Mouse (Mus musculus) left cerebral cortex, adult 9 months (tissue): Measurements from ENCODE around the gene Cdadc1.
"Not testable (repeated sequence)": the region's sequence is repeated elsewhere in the genome, so short reads cannot be mapped to it uniquely, and the experiment has no call there.

ENCODE experiments used
- DNase-seq, 2 experiments: peaks; one replicate each; pipeline ENCODE4 v3.0.0; 2022; ENCODE audit warnings: low spot score in 2 of 2

The Cdadc1 gene

GRCm38 (mm10) chr14:59597398-59598259 is at the start of gene Cdadc1:
Gene Cdadc1, minus strand, starts transcription at chr14:59597959.
- peak; percentile 80 to 97 for DNase-seq

- no peak for DNase-seq
These were observed 49.3 kb upstream of the Cdadc1 start for GRCm38 (mm10) chr14:59646826-59647697.

GRCm38 (mm10) chr14:59644896-59645295 is 47.1 kb upstream of the Cdadc1 start:
- no peak for DNase-seq

GRCm38 (mm10) chr14:59644166-59644565 is 46.4 kb upstream of the Cdadc1 start:
- no peak for DNase-seq

GRCm38 (mm10) chr14:59643582-59643981 is 45.8 kb upstream of the Cdadc1 start:
- DNase-seq: no peak

GRCm38 (mm10) chr14:59641856-59642255 is 44.1 kb upstream of the Cdadc1 start:
- DNase-seq: no peak

- no peak for DNase-seq
These were observed 41.3 kb upstream of the Cdadc1 start for GRCm38 (mm10) chr14:59638906-59639703.

- DNase-seq: no peak
These were observed 36.2 kb upstream of the Cdadc1 start for GRCm38 (mm10) chr14:59633988-59634387.

GRCm38 (mm10) chr14:59633295-59633898 is 35.6 kb upstream of the Cdadc1 start:
- no peak for DNase-seq

GRCm38 (mm10) chr14:59632067-59632466 is 34.3 kb upstream of the Cdadc1 start:
- DNase-seq: no peak

GRCm38 (mm10) chr14:59630096-59630495 is 32.3 kb upstream of the Cdadc1 start:
- no peak for DNase-seq

GRCm38 (mm10) chr14:59629308-59629707 is 31.5 kb upstream of the Cdadc1 start:
- DNase-seq: no peak

GRCm38 (mm10) chr14:59627823-59628222 is 30.1 kb upstream of the Cdadc1 start:
- DNase-seq: peak in 1 of 2 experiments; percentile 28

GRCm38 (mm10) chr14:59627142-59627680 is 29.5 kb upstream of the Cdadc1 start:
- no peak for DNase-seq

GRCm38 (mm10) chr14:59626711-59627110 is 29.0 kb upstream of the Cdadc1 start:
- DNase-seq: no peak

- no peak for DNase-seq
These were observed 28.1 kb upstream of the Cdadc1 start for GRCm38 (mm10) chr14:59625806-59626364.

- peak in 1 of 2 experiments; percentile 60 for DNase-seq
These were observed 27.5 kb upstream of the Cdadc1 start, which contains the start of gene Shisa2 for GRCm38 (mm10) chr14:59625158-59625805. Gene Shisa2, plus strand, starts transcription at chr14:59625308.

GRCm38 (mm10) chr14:59624326-59624885 is 26.6 kb upstream of the Cdadc1 start:
- no peak for DNase-seq

GRCm38 (mm10) chr14:59616802-59617201 is 19.0 kb upstream of the Cdadc1 start:
- DNase-seq: no peak

- DNase-seq: not testable (repeated sequence)
These were observed 16.4 kb upstream of the Cdadc1 start for GRCm38 (mm10) chr14:59614149-59614548.
